Mouse (Mus musculus) B cell, adult (primary cell): ENCODE data around the gene Hrasls. TPM values are rescaled to one million over a fixed set of nuclear protein-coding genes. Genes with fewer than 3 reads are reported as not detected.

ENCODE experiments used
- total RNA-seq: library from RNA; stranded (reverse); gene quantifications from 4 replicates; pipeline ENCODE4 v1.2.4, GENCODE M21; 2023; ENCODE audit not compliant: inconsistent age

Gene Hrasls
- not detected in 4 replicates for total RNA-seq

DNA sequence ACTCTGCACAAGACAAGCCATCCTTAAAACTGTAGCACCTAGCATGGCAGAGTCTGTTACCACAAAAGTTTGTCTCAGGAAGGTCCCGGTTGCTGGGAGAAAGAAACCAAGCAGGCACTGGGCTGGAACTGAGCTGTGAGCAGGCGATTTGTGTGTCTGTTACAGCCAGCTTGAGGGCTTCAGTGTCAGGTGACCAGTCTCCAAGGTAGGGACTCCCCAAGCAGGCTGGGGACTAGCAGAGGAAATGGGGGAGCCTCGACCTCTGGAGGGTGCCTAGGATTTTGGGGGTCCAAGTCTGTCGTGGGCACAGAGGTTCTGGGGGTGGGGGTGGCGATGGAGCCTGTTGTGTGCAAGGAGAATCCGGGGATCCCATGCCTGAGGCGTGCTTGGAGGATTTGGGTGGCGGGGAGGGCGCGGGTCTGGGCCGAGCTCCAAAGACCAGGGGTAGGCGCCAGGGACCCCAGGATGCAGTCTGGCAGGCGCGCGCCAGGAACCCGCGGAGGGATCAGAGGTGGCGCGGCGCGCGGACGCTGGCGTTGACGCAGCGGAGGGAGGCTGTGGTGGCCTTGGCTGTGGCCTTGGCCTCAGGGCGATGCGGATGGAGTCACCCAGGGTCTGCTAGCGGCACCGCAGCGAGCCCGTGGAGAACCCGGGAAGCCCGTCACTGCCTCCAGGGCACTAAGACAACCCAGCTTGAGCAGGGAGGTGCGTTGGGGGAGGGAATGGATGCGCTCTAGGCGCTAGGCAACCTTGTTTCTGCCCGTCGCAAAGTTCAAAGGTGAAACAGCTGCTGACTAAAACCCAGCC, at the start of gene Hrasls:
Hrasls (plus strand) TSS at position 91 of the 807 bp plus-strand sequence.

Other genes starting within 250 kb of the Hrasls start
- not detected in 4 replicates for gene Atp13a5, start 169.0 kb downstream of the Hrasls start, total RNA-seq